Mouse (Mus musculus): ENCODE measurements around the gene D6Wsu163e. TPM values are rescaled to one million over a fixed set of nuclear protein-coding genes. Genes with fewer than 3 reads are reported as not detected.
A peak's percentile ranks its signal among the peaks of the same experiment; 100 is the strongest.

Gene D6Wsu163e
- polyA plus RNA-seq, 1 experiment from 2014 or later, result 12.9 TPM

- Histone ChIP-seq H3K9me3 (no peaks in the 10 kb centered on the region), H3K4me1 (peaks cover 24% of the 10 kb centered on the region), H3K36me3 (no peaks in the 10 kb centered on the region), H3K4me3 (peak within 1 kb of the TSS; percentile 15; the same call in 1 of the 2 replicates), H3K27ac (peak within 1 kb of the TSS; percentile 56; the same call in 1 of the 2 replicates), H3K27me3 (ENCODE audit: insufficient read depth, poor library complexity, severe bottlenecking) (no peaks in the 10 kb centered on the region)
- no peak for DNase-seq (ENCODE audit: low spot score)
- 65% methylated on average over 26 of the region's 26 CpGs for WGBS
Measured at GRCm38 (mm10) chr6:127014906-127015770, 75.4 kb downstream of the D6Wsu163e start, which contains the start of gene Fgf6. Fgf6 (plus strand) TSS chr6:127015586.

- Histone ChIP-seq H3K27ac (peak overlapping the region; percentile 59), H3K27me3 (ENCODE audit: insufficient read depth, poor library complexity, severe bottlenecking) (no peaks in the 10 kb centered on the region), H3K36me3 (no peaks in the 10 kb centered on the region), H3K4me1 (peaks cover 31% of the 10 kb centered on the region), H3K4me3 (peak overlapping the region; percentile 32), H3K9me3 (no peaks in the 10 kb centered on the region)
- no peak for DNase-seq (ENCODE audit: low spot score)
- 2% methylated on average over 6 of the region's 6 CpGs for WGBS
Measured at GRCm38 (mm10) chr6:127019254-127019653, 79.5 kb downstream of the D6Wsu163e start.

- Histone ChIP-seq H3K27me3 (ENCODE audit: insufficient read depth, poor library complexity, severe bottlenecking) (no peaks in the 10 kb centered on the region), H3K36me3 (no peaks in the 10 kb centered on the region), H3K27ac (no peak overlapping the region), H3K9me3 (no peaks in the 10 kb centered on the region), H3K4me3 (0 out of 2 replicates have a peak overlapping the region, but pooled peaks have one; percentile 10), H3K4me1 (peaks cover 29% of the 10 kb centered on the region)
- DNase-seq (ENCODE audit: low spot score), result no peak
- WGBS, result 19% methylated on average over 13 of the region's 13 CpGs
Measured at GRCm38 (mm10) chr6:127020431-127020830, 80.7 kb downstream of the D6Wsu163e start.

GRCm38 (mm10) chr6:127024836-127025235, 85.1 kb downstream of the D6Wsu163e start:
- Histone ChIP-seq H3K27me3 (ENCODE audit: insufficient read depth, poor library complexity, severe bottlenecking) (no peaks in the 10 kb centered on the region), H3K9me3 (no peaks in the 10 kb centered on the region), H3K36me3 (no peaks in the 10 kb centered on the region), H3K27ac (no peak overlapping the region), H3K4me1 (peaks cover 17% of the 10 kb centered on the region), H3K4me3 (no peak overlapping the region)
- 67% methylated on average over 7 of the region's 7 CpGs for WGBS
- DNase-seq (ENCODE audit: low spot score), result no peak

Other genes with a start within 250 kb of the D6Wsu163e start
- 1.7 and 2.9 TPM in 2 replicates for gene Kcna6, start 199.3 kb upstream of the D6Wsu163e start, polyA plus RNA-seq (2016; fragmentation: Nextera tagmentation; extraction: Ambion mirVana)
- 265 and 328 TPM in 2 replicates for gene Ndufa9, start 90.8 kb upstream of the D6Wsu163e start, polyA plus RNA-seq (2016; fragmentation: Nextera tagmentation; extraction: Ambion mirVana)
- gene Akap3, start 86.9 kb upstream of the D6Wsu163e start, polyA plus RNA-seq (2016; fragmentation: Nextera tagmentation; extraction: Ambion mirVana), result 0.06 TPM in 1 of 2 replicates, not detected in the other
- not detected in 2 replicates for gene Dyrk4, start 18.1 kb upstream of the D6Wsu163e start, polyA plus RNA-seq (2016; fragmentation: Nextera tagmentation; extraction: Ambion mirVana)
- 42.4 and 53.0 TPM in 2 replicates for gene Rad51ap1, start 375 bp upstream of the D6Wsu163e start, polyA plus RNA-seq (2016; fragmentation: Nextera tagmentation; extraction: Ambion mirVana)
- gene Fgf6, start 75.6 kb downstream of the D6Wsu163e start, polyA plus RNA-seq (2016; fragmentation: Nextera tagmentation; extraction: Ambion mirVana), result 0.24 and 0.30 TPM in 2 replicates
- gene Fgf23, start 132.9 kb downstream of the D6Wsu163e start, polyA plus RNA-seq (2016; fragmentation: Nextera tagmentation; extraction: Ambion mirVana), result 0.11 and 0.46 TPM in 2 replicates
- gene Tigar, start 169.6 kb downstream of the D6Wsu163e start, polyA plus RNA-seq (2016; fragmentation: Nextera tagmentation; extraction: Ambion mirVana), result 9.0 and 12.6 TPM in 2 replicates
- 914 and 924 TPM in 2 replicates for gene Ccnd2, start 212.2 kb downstream of the D6Wsu163e start, polyA plus RNA-seq (2016; fragmentation: Nextera tagmentation; extraction: Ambion mirVana)

All from heart, embryonic 10.5 days (tissue).